Mouse (Mus musculus) hindbrain, embryonic 16.5 days (tissue): ENCODE results near the gene Pip4k2a. TPM values are rescaled to one million over a fixed set of nuclear protein-coding genes. Genes with fewer than 3 reads are reported as not detected.

ENCODE experiments used
- ATAC-seq: fragments of 200-750 bp; cut with Nextera tagmentation; 2 replicates; pipeline ENCODE4 v1.8.0; 2017; ENCODE audit warnings: moderate TSS enrichment, moderate library complexity
- H3K27ac ChIP-seq: fragments of 300-500 bp; sonication (generic); 2 replicates; pipeline ENCODE4 v1.5.1; 2014; ENCODE audit warnings: low read depth, mild to moderate bottlenecking, control low read depth, low read length, moderate library complexity
- H3K27me3 ChIP-seq: fragments of 300-500 bp; sonication (generic); replicated peaks from 2 replicates; pipeline ENCODE4 v1.6.1; 2014; ENCODE audit warnings: low read length; ENCODE audit not compliant: control insufficient read depth, insufficient read depth
- H3K36me3 ChIP-seq: fragments of 300-500 bp; sonication (generic); 2 replicates; pipeline ENCODE4 v1.6.1; 2014; ENCODE audit warnings: mild to moderate bottlenecking, low read length, moderate library complexity, mixed read lengths; ENCODE audit not compliant: control insufficient read depth, insufficient read depth
- H3K4me1 ChIP-seq: fragments of 300-500 bp; sonication (generic); 2 replicates; pipeline ENCODE4 v1.6.1; 2014; ENCODE audit warnings: low read depth, low read length; ENCODE audit not compliant: control insufficient read depth, insufficient read depth
- H3K4me2 ChIP-seq: fragments of 300-500 bp; sonication (generic); 2 replicates; pipeline ENCODE4 v1.6.1; 2014; ENCODE audit warnings: mild to moderate bottlenecking, low read length, control low read depth, moderate library complexity
- H3K4me3 ChIP-seq: fragments of 300-500 bp; sonication (generic); 2 replicates; pipeline ENCODE4 v1.5.1; 2014; ENCODE audit warnings: mild to moderate bottlenecking, low read length, control low read depth, moderate library complexity
- H3K9ac ChIP-seq: fragments of 300-500 bp; sonication (generic); 2 replicates; pipeline ENCODE4 v1.6.1; 2014; ENCODE audit warnings: low read depth, mild to moderate bottlenecking, control low read depth, low read length, moderate library complexity
- H3K9me3 ChIP-seq: fragments of 300-500 bp; sonication (generic); 2 replicates; pipeline ENCODE4 v1.6.1; 2014; ENCODE audit warnings: mild to moderate bottlenecking, low read length, moderate library complexity; ENCODE audit not compliant: control insufficient read depth
- WGBS: fragments of 180-500 bp; shearing (Covaris S2); extraction: QIAGEN DNeasy Blood & Tissue Kit; methylation state at CpG from one replicate; pipeline ENCODE4 v1.1.7; 2014; 5-methylcytosine and 5-hydroxymethylcytosine counted together
- polyA plus RNA-seq: library from polyadenylated mRNA; unstranded; fragments of >200 nt; fragmentation: Nextera tagmentation; extraction: Ambion mirVana; gene quantifications from 2 replicates; pipeline ENCODE4 v1.2.1, GENCODE M21; 2015

Gene Pip4k2a
- polyA plus RNA-seq, 1 experiment from 2014 or later: 10.2 TPM

- Histone ChIP-seq H3K27me3 (no peaks in the 10 kb centered on the region), H3K9me3 (no peaks in the 10 kb centered on the region), H3K27ac (no peak overlapping the region; the same call in 1 of the 2 replicates), H3K4me1 (peaks cover 3% of the 10 kb centered on the region), H3K4me3 (no peak overlapping the region), H3K36me3 (no peaks in the 10 kb centered on the region), H3K9ac (no peak overlapping the region), H3K4me2 (no peak overlapping the region)
- ATAC-seq: peak; percentile 39; the same call in 1 of the 2 replicates
- 62% methylated on average over 2 of the region's 2 CpGs for WGBS
These were observed 81.9 kb downstream of the Pip4k2a start for GRCm38 (mm10) chr2:18916042-18916407.

GRCm38 (mm10) chr2:18915372-18916041 lies 82.4 kb downstream of the Pip4k2a start:
- Histone ChIP-seq H3K27me3 (no peaks in the 10 kb centered on the region), H3K4me3 (no peak overlapping the region), H3K4me1 (peaks cover 3% of the 10 kb centered on the region), H3K9me3 (no peaks in the 10 kb centered on the region), H3K36me3 (no peaks in the 10 kb centered on the region), H3K4me2 (no peak overlapping the region), H3K27ac (no peak overlapping the region), H3K9ac (no peak overlapping the region)
- 70% methylated on average over 9 of the region's 9 CpGs for WGBS
- ATAC-seq: no peak

GRCm38 (mm10) chr2:18914750-18915149 lies 83.2 kb downstream of the Pip4k2a start:
- 89% methylated on average over 2 of the region's 2 CpGs for WGBS

GRCm38 (mm10) chr2:18913642-18914041 lies 84.3 kb downstream of the Pip4k2a start:
- 79% methylated on average over 3 of the region's 3 CpGs for WGBS
- Histone ChIP-seq H3K27ac (no peak overlapping the region), H3K27me3 (no peaks in the 10 kb centered on the region), H3K9me3 (no peaks in the 10 kb centered on the region), H3K4me3 (no peak overlapping the region), H3K4me2 (no peak overlapping the region), H3K36me3 (no peaks in the 10 kb centered on the region), H3K9ac (no peak overlapping the region), H3K4me1 (peaks cover 3% of the 10 kb centered on the region)
- no peak for ATAC-seq

More at GRCm38 (mm10) chr2:18914750-18915149, 83.2 kb downstream of the Pip4k2a start:
- H3K9ac ChIP-seq: no peak overlapping the region
- H3K27ac ChIP-seq: no peak overlapping the region
- no peak for ATAC-seq
- H3K4me2 ChIP-seq: no peak overlapping the region
- no peaks in the 10 kb centered on the region for H3K9me3 ChIP-seq
- H3K36me3 ChIP-seq: no peaks in the 10 kb centered on the region
- H3K27me3 ChIP-seq: no peaks in the 10 kb centered on the region
- H3K4me3 ChIP-seq: no peak overlapping the region
- H3K4me1 ChIP-seq: peaks cover 3% of the 10 kb centered on the region

GRCm38 (mm10) chr2:18911251-18911934 lies 86.5 kb downstream of the Pip4k2a start:
- Histone ChIP-seq H3K27ac (no peak overlapping the region), H3K9me3 (no peaks in the 10 kb centered on the region), H3K9ac (no peak overlapping the region), H3K4me1 (peaks cover 2% of the 10 kb centered on the region), H3K27me3 (no peaks in the 10 kb centered on the region), H3K4me2 (no peak overlapping the region), H3K36me3 (no peaks in the 10 kb centered on the region), H3K4me3 (no peak overlapping the region)
- no peak for ATAC-seq
- 94% methylated on average over 6 of the region's 6 CpGs for WGBS

- no peak overlapping the region for H3K4me2 ChIP-seq
- H3K4me3 ChIP-seq: no peak overlapping the region
- no peak for ATAC-seq
- H3K4me1 ChIP-seq: no peaks in the 10 kb centered on the region
- H3K36me3 ChIP-seq: no peaks in the 10 kb centered on the region
- H3K9ac ChIP-seq: no peak overlapping the region
- H3K27me3 ChIP-seq: no peaks in the 10 kb centered on the region
- H3K27ac ChIP-seq: no peak overlapping the region
- 79% methylated on average over 6 of the region's 6 CpGs for WGBS
- no peaks in the 10 kb centered on the region for H3K9me3 ChIP-seq
These were observed 87.7 kb downstream of the Pip4k2a start for GRCm38 (mm10) chr2:18910209-18910608.

- 76% methylated on average over 6 of the region's 6 CpGs for WGBS
- no peak overlapping the region for H3K9ac ChIP-seq
- H3K4me2 ChIP-seq: no peak overlapping the region
- no peak overlapping the region for H3K27ac ChIP-seq
- no peaks in the 10 kb centered on the region for H3K9me3 ChIP-seq
- H3K27me3 ChIP-seq: no peaks in the 10 kb centered on the region
- no peaks in the 10 kb centered on the region for H3K4me1 ChIP-seq
- H3K36me3 ChIP-seq: no peaks in the 10 kb centered on the region
- H3K4me3 ChIP-seq: no peak overlapping the region
- ATAC-seq: no peak
These were observed 88.2 kb downstream of the Pip4k2a start for GRCm38 (mm10) chr2:18909713-18910112.

- 62% methylated on average over 8 of the region's 8 CpGs for WGBS
- no peaks in the 10 kb centered on the region for H3K27me3 ChIP-seq
- ATAC-seq: no peak
- no peak overlapping the region for H3K27ac ChIP-seq
- H3K9ac ChIP-seq: no peak overlapping the region
- H3K36me3 ChIP-seq: no peaks in the 10 kb centered on the region
- no peaks in the 10 kb centered on the region for H3K9me3 ChIP-seq
- no peak overlapping the region for H3K4me3 ChIP-seq
- no peaks in the 10 kb centered on the region for H3K4me1 ChIP-seq
- H3K4me2 ChIP-seq: no peak overlapping the region
These were observed 90.7 kb downstream of the Pip4k2a start for GRCm38 (mm10) chr2:18907269-18907668.

- Histone ChIP-seq H3K9me3 (no peaks in the 10 kb centered on the region), H3K9ac (no peak overlapping the region), H3K27me3 (no peaks in the 10 kb centered on the region), H3K4me3 (no peak overlapping the region), H3K4me1 (no peaks in the 10 kb centered on the region), H3K27ac (no peak overlapping the region; the same call in 1 of the 2 replicates), H3K4me2 (no peak overlapping the region), H3K36me3 (no peaks in the 10 kb centered on the region)
- 32% methylated on average over 2 of the region's 2 CpGs for WGBS
- ATAC-seq: peak; percentile 97
These were observed 91.4 kb downstream of the Pip4k2a start for GRCm38 (mm10) chr2:18906421-18907084.
